Comparison of ENCODE assay signal across 13 mouse cellular contexts in the genomic region with DNA sequence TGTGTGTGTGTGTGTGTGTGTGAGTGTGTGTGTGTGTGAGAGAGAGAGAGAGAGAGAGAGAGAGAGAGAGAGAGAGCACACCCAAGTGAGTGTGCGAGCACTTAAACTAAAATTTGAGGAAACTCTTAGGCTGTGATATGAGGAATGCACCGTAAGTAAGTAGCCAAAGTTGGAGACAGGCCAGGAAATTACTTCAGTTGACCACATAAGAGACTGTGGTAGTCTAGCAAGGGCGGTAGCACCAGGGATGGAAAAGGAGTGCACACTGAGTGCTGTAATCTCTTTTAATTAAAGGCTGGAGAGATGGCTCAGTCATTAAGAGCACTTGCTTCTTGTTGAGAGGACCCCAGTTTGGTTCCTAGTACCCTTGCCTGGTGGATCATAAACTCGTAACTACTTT. TPM values are rescaled to one million over a fixed set of nuclear protein-coding genes. Genes with fewer than 3 reads are reported as not detected.
DNase-seq lines count a peak whose midpoint lies in the region; ATAC-seq lines count a peak whose summit lies in the region.
"Had no signal": no experiment of that assay in that cellular context is flagged by ENCODE, and none has a peak within 500 bp of the region (broad histone marks: within the 10 kb centered on the region; RNA-seq: fewer than 3 reads in every experiment).

No protein-coding gene starts in this region.

- WGBS in kidney, embryonic 14.5 days, result 78% methylated on average over 4 of the region's 4 CpGs
- WGBS in heart, embryonic 12.5 days, result 50% methylated on average over 4 of the region's 4 CpGs

- H3K4me1 ChIP-seq in kidney, embryonic 14.5 days (ENCODE audit: control insufficient read depth, insufficient read depth, low read length), result peaks cover 17% of the 10 kb centered on the region
- peaks cover 43% of the 10 kb centered on the region for H3K4me1 ChIP-seq in heart, embryonic 12.5 days (replicated peaks)

- no peaks in the 10 kb centered on the region for H3K9me3 ChIP-seq in kidney, embryonic 14.5 days (ENCODE audit: control insufficient read depth, low read length)
- no peaks in the 10 kb centered on the region for H3K9me3 ChIP-seq in heart, embryonic 12.5 days (replicated peaks)
- H3K9me3 ChIP-seq: hindbrain, embryonic 12.5 days; liver, embryonic 12.5 days had no signal

- no peak for ATAC-seq in kidney, embryonic 14.5 days (ENCODE audit: low FRiP score, low TSS enrichment)
- no peak for ATAC-seq in heart, embryonic 12.5 days (ENCODE audit: insufficient number of reproducible peaks, low FRiP score)
- ATAC-seq in megakaryocyte progenitor cell, adult 5-6 weeks (replicated peaks; ENCODE audit: poor library complexity), result peak; percentile 33
- ATAC-seq: liver, embryonic 12.5 days had no signal

- DNase-seq in kidney, postnatal 14 days, result peak; percentile 17
- DNase-seq in NIH3T3 (ENCODE audit: low read depth), result peak; percentile 69
- DNase-seq in adrenal gland, adult 2 months, result no peak
- DNase-seq in right cerebral cortex, adult 18-20 months, result no peak
- no peak for DNase-seq in adrenal gland, postnatal 4 days (ENCODE audit: low spot score in 2 of 2)
- DNase-seq: cerebellum, adult 8-10 months had no signal

- H3K4me3 ChIP-seq in kidney, embryonic 14.5 days (ENCODE audit: low read length), result no peak overlapping the region
- H3K4me3 ChIP-seq in heart, embryonic 12.5 days, result no peak overlapping the region
- H3K4me3 ChIP-seq: erythroblast, embryonic 14.5 days; hindbrain, embryonic 12.5 days; liver, embryonic 12.5 days had no signal

- H3K27me3 ChIP-seq in kidney, embryonic 14.5 days (ENCODE audit: control insufficient read depth, insufficient read depth, low read length), result no peaks in the 10 kb centered on the region
- H3K27me3 ChIP-seq in heart, embryonic 12.5 days (replicated peaks), result no peaks in the 10 kb centered on the region
- H3K27me3 ChIP-seq: hindbrain, embryonic 12.5 days had no signal

- no peak overlapping the region for H3K4me2 ChIP-seq in kidney, embryonic 14.5 days (replicated peaks; ENCODE audit: low read depth, low read length)
- H3K4me2 ChIP-seq in heart, embryonic 12.5 days, result 0 out of 2 replicates have a peak overlapping the region, but pooled peaks have one; percentile 6
- H3K4me2 ChIP-seq: hindbrain, embryonic 12.5 days; liver, embryonic 12.5 days had no signal

- H3K36me3 ChIP-seq in kidney, embryonic 14.5 days (ENCODE audit: control insufficient read depth, insufficient read depth, low read length), result no peaks in the 10 kb centered on the region
- peaks cover 9% of the 10 kb centered on the region; the same call in 1 of the 2 replicates for H3K36me3 ChIP-seq in heart, embryonic 12.5 days
- H3K36me3 ChIP-seq: hindbrain, embryonic 12.5 days; liver, embryonic 12.5 days had no signal

- H3K27ac ChIP-seq in kidney, embryonic 14.5 days (ENCODE audit: low read depth, low read length), result no peak overlapping the region
- peak overlapping the region; percentile 36 for H3K27ac ChIP-seq in heart, embryonic 12.5 days (ENCODE audit: poor library complexity, severe bottlenecking)
- H3K27ac ChIP-seq: hindbrain, embryonic 12.5 days; liver, embryonic 12.5 days had no signal

- no peak overlapping the region for H3K9ac ChIP-seq in kidney, embryonic 14.5 days (ENCODE audit: low read depth, low read length)
- H3K9ac ChIP-seq in heart, embryonic 12.5 days, result no peak overlapping the region
- H3K9ac ChIP-seq: hindbrain, embryonic 12.5 days; liver, embryonic 12.5 days had no signal

RNA-seq across cellular contexts. Expression of gene Gm43552, which starts 2.8 kb away (rescaled TPM):
- not detected in 2 replicates for polyA plus RNA-seq in kidney, embryonic 14.5 days (2014; fragmentation: Nextera tagmentation; extraction: Ambion mirVana)
- not detected in 2 replicates for polyA plus RNA-seq in heart, embryonic 12.5 days (2016; fragmentation: Nextera tagmentation; extraction: Ambion mirVana)
- not detected in 2 replicates for total RNA-seq in megakaryocyte progenitor cell, adult 5-6 weeks (2015)
- total RNA-seq in megakaryocyte progenitor cell, adult 5-6 weeks (2017), result not detected in 2 replicates
- 1 to 10 TPM in 1 of 2 experiments, not detected in 1; 1.2 TPM for total RNA-seq in adrenal gland, adult 2 months (2021)
- 8.3 TPM in 1 of 2 replicates, not detected in the other for polyA plus RNA-seq in adrenal gland, adult 2 months (2012; rRNA removed)
- not detected for total RNA-seq in adrenal gland, postnatal 4 days (2021)
- polyA plus RNA-seq: erythroblast, embryonic 14.5 days; hindbrain, embryonic 12.5 days; liver, embryonic 12.5 days; urinary bladder, adult 2 months had no signal

RNA-seq across cellular contexts. Expression of gene Smim14, which starts 47.2 kb away (rescaled TPM):
- polyA plus RNA-seq in kidney, embryonic 14.5 days (2014; fragmentation: Nextera tagmentation; extraction: Ambion mirVana), result 83.9 and 91.6 TPM in 2 replicates
- 124 and 138 TPM in 2 replicates for polyA plus RNA-seq in heart, embryonic 12.5 days (2016; fragmentation: Nextera tagmentation; extraction: Ambion mirVana)
- total RNA-seq in megakaryocyte progenitor cell, adult 5-6 weeks (2015), result 142 and 144 TPM in 2 replicates
- total RNA-seq in megakaryocyte progenitor cell, adult 5-6 weeks (2017), result 83.0 and 86.5 TPM in 2 replicates
- total RNA-seq in adrenal gland, adult 2 months (2021), result 100 to 1,000 TPM; 177 to 196 TPM
- 138 and 142 TPM in 2 replicates for polyA plus RNA-seq in adrenal gland, adult 2 months (2012; rRNA removed)
- 100 to 1,000 TPM; 115 to 117 TPM for total RNA-seq in adrenal gland, postnatal 4 days (2021)

RNA-seq across cellular contexts. Expression of gene Ube2k, which starts 47.2 kb away (rescaled TPM):
- polyA plus RNA-seq in kidney, embryonic 14.5 days (2014; fragmentation: Nextera tagmentation; extraction: Ambion mirVana), result 154 and 186 TPM in 2 replicates
- polyA plus RNA-seq in heart, embryonic 12.5 days (2016; fragmentation: Nextera tagmentation; extraction: Ambion mirVana), result 142 and 152 TPM in 2 replicates
- 150 TPM in 2 replicates for total RNA-seq in megakaryocyte progenitor cell, adult 5-6 weeks (2015)
- total RNA-seq in megakaryocyte progenitor cell, adult 5-6 weeks (2017), result 32.9 and 45.7 TPM in 2 replicates
- 100 to 1,000 TPM in 1 of 2 experiments, 10 to 100 TPM in 1; 89.5 to 103 TPM for total RNA-seq in adrenal gland, adult 2 months (2021)
- 3.5 and 5.7 TPM in 2 replicates for polyA plus RNA-seq in adrenal gland, adult 2 months (2012; rRNA removed)
- total RNA-seq in adrenal gland, postnatal 4 days (2021), result 10 to 100 TPM; 84.9 to 85.8 TPM

RNA-seq across cellular contexts. Expression of gene Ugdh, which starts 54.1 kb away (rescaled TPM):
- 56.2 and 68.9 TPM in 2 replicates for polyA plus RNA-seq in kidney, embryonic 14.5 days (2014; fragmentation: Nextera tagmentation; extraction: Ambion mirVana)
- 93.5 and 94.4 TPM in 2 replicates for polyA plus RNA-seq in heart, embryonic 12.5 days (2016; fragmentation: Nextera tagmentation; extraction: Ambion mirVana)
- 48.0 and 52.4 TPM in 2 replicates for total RNA-seq in megakaryocyte progenitor cell, adult 5-6 weeks (2015)
- total RNA-seq in megakaryocyte progenitor cell, adult 5-6 weeks (2017), result 78.9 and 80.5 TPM in 2 replicates
- 10 to 100 TPM; 71.8 to 82.5 TPM for total RNA-seq in adrenal gland, adult 2 months (2021)
- polyA plus RNA-seq in adrenal gland, adult 2 months (2012; rRNA removed), result 5.7 and 5.9 TPM in 2 replicates
- total RNA-seq in adrenal gland, postnatal 4 days (2021), result 10 to 100 TPM; 70.8 to 71.5 TPM

Comparison
In these comparisons a context has a peak if more than half of its experiments do, and no peak if none do; other contexts are left out.
1. DNase-seq: peak in kidney, postnatal 14 days (single experiment) and NIH3T3 (single experiment); none in adrenal gland, adult 2 months (single experiment), right cerebral cortex, adult 18-20 months (single experiment) and adrenal gland, postnatal 4 days (0 of 2).